Mouse (Mus musculus) adrenal gland, adult (tissue): ENCODE results near the gene Vasp.

Experiments used
- DNase-seq, 2 experiments: peaks; one replicate each; pipeline ENCODE4 v3.0.0; 2022 to 2023; ENCODE audit warnings: low spot score in 1 of 2; ENCODE audit not compliant: inconsistent age in 2 of 2

Vasp gene

DNA sequence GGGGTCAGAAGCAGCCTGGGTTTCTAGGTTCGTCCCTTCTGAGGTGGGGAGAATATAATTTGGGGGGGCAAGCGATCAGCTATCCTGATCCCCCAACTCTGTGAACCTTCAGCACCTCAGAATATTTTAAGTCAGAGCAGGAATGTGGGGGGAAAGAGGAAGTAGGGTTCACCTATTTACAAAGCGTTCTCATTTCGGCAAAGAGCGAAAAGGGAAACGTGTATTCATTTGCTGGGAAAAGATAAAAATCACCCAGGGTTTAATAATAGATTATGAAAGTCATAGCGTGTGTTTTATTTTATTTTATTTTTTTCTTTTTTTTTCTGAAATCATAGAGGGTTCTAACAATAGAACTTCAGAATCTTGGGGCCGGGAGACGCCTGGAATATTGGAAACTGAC, 56.7 kb downstream of the Vasp start:
- no peak for DNase-seq

GRCm38 (mm10) chr7:19214369-19214768, 57.2 kb downstream of the Vasp start:
- peak in 1 of 2 experiments; percentile 34 for DNase-seq

GRCm38 (mm10) chr7:19213385-19213784, 58.2 kb downstream of the Vasp start:
- peak in 1 of 2 experiments; percentile 57 for DNase-seq

DNA sequence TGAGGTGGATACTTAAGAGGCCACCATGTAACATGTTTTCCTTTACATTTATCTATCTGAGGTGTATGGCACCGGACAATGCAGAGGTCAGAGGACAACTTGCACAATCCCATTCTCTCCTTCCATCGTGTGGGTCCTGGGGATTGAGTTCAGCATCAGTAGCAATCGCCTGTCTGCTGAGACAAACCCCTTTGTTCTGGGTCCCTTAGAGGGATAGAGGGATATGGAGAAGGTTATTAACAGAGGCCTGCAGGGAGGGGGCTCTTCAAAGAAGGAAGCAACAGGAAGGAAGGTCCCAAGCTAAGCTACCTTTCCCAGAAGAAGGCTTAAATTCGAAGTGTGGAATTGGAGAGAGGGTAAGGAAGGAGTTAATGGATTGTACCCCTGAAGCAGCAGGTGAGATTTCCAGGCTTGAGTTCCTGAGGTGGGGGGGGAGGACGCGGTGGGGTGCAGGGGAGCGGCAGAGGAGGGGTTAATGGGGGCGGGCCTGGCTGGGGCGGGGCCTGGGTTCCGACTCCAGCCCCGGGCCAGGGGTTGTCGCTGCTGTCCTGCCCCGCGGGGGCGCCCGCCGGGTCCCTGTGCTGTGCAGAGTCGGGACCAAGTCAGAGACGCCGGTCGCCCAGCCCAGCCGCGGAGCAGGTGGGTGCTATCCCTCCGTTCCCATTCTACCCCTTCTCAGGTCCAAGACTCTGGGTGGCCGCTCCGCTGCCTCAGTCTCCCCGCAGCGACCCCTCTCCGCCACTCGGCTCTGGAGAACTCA, 59.4 kb downstream of the Vasp start, which contains the start of gene Gpr4:
Gene Gpr4 (plus strand): TSS at position 543 of the 760 bp plus-strand sequence.
- peak; percentile 72 to 73 for DNase-seq

DNA sequence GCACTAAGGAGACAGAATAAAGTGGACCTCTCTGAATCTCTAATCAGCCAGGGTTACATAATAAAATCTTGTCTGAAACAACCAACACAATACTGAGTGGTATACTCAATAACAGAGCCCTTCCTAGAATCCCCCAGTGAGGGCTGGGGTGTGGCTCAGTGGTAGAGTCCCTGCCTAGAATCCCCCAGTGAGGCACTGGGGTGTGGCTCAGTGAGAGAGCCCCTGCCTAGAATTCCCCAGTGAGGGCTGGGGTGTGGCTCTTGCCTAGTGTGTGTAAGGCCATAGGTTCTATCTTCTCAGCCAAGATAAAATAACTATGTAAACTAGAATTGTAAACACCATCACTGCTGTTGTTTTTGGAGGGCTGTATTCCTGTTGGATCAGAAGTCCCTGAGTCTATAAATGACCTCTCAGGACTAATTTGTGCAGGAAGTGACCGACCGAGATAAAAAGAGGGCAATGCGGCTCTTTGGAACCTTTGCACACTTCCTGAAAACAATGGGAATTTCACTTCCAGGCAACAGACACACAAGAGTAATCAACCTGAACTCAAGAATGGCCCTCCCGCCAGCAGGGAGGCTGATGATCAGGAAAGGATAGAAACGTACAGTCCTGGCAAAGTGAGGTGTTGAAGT, 60.5 kb downstream of the Vasp start:
- peak in 1 of 2 experiments; percentile 48 for DNase-seq

- DNase-seq: peak; percentile 23 to 53
Observed at GRCm38 (mm10) chr7:19210010-19210409, 61.6 kb downstream of the Vasp start.

GRCm38 (mm10) chr7:19209494-19209893, 62.1 kb downstream of the Vasp start:
- peak; percentile 65 to 83 for DNase-seq

DNA sequence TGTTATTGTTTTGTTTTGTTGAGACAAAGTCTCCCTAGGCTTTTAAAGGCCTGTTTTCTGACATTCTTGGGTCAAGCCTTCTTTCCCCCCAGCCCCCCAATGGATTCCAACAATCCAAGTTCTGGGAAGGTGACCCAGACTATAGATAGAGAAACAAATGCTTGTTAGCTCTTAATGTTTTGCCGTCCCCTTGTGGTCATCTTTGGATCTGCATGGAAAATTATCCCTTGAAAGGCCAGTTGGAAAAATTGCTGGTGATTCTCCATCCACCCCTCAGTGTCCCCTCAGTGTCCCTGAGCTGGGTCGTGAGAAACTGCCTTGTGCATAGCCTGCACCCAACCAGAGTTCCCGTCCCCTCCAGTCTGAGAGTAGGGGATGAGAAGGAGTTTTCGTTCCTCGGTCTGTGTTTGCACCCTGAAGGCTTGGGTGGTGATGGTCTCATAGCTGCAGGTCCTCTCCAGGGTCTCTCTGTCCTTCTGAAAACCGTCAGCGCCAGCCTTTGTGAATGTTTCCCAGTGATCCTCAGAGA, 62.6 kb downstream of the Vasp start:
- DNase-seq: peak; percentile 59 to 88

DNA sequence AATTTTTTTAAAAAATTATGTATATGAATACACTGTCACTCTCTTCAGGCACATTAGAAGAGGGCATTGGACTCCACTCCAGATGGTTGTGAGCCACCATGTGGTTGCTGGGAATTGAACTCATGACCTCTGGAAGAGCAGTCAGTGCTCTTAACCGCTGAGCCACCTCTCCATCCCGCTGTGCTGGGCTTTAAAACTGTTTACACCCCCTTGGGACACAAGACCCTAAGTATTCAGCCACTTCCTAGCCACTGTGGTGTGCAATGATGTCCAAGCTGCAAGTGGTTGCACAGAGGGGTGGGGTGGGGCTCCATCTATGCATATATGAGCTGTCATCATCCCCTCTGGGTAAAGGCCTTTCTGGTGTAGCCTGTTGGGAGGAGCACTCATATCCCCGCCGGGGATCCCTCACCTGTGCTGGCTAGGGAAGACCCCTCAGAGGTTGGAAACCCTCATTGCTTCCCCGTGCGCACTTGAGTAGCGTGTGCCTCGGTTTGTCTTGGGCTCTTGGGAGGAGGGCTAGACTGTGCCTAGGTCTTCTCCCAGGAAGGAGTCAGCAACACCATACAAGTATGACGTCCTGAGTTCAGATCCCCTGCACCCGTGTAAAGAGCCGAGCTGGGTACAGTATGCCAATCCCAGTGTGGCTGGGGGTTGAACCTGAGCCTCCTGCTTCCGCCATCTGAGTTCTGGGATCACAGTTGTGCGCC, 63.3 kb downstream of the Vasp start:
- peak in 1 of 2 experiments; percentile 36 for DNase-seq
